Mouse (Mus musculus) spleen, postnatal 4 days (tissue): ENCODE results near the gene Xpa.

Source experiments
- DNase-seq, 2 experiments: peaks; one replicate each; pipeline ENCODE4 v3.0.0; 2022; ENCODE audit warnings: low spot score in 2 of 2

The Xpa gene

GRCm38 (mm10) chr4:46146881-46147280, 49.2 kb downstream of the Xpa start:
- DNase-seq: no peak

GRCm38 (mm10) chr4:46144323-46144722, 51.8 kb downstream of the Xpa start:
- no peak for DNase-seq

DNA sequence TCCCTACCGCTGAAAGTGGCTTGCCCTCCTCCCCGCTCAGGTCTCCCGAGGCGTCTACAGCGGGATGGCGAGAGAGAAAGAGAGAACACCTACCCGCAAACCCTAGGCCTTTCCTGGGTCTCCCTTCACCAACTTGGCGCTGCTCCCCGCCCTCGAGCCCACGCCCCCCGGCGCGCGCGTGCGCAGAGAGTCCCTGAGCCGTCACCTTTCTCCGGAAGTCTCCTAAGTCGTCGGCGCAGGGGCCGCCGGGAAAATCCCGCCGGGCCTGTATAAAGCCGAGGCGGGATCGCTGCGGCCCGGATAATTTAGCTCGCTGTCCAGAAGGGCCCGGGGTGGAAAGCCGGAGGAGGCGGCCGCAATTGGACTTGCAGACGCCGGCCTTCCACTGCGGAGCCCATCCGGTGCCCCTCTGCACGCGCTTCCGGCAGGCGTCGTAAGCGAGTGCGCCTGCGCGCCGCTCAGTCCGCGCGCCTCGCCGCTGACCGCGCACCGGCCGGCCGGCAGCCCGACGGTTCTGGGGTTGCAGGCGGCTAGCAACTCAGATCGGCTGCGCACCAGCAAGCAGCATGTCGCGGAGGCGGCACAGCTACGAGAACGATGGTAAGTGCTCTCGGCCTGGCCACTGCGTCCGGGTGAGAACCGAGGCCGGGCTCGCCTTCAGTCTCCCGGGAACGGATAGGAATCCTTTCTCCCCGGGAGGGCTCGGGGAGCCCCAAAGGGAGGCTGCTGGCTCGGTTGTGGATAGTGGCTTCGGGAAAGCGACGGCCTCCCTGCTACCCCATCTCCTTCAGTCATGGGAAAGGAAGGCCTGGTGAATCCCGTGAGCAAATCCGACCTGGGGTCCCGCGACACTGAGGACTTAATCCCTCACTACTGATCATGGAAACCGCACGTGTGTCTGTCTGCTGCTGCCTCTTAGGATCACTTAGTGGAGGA, 57.6 kb downstream of the Xpa start, which contains the start of the genes Ncbp1 and Tstd2:
Gene Ncbp1 (plus strand): TSS at position 327 of the 936 bp plus-strand sequence.
Gene Tstd2 (minus strand): TSS at position 408 of the 936 bp plus-strand sequence.
- peak; percentile 89 to 96 for DNase-seq

DNA sequence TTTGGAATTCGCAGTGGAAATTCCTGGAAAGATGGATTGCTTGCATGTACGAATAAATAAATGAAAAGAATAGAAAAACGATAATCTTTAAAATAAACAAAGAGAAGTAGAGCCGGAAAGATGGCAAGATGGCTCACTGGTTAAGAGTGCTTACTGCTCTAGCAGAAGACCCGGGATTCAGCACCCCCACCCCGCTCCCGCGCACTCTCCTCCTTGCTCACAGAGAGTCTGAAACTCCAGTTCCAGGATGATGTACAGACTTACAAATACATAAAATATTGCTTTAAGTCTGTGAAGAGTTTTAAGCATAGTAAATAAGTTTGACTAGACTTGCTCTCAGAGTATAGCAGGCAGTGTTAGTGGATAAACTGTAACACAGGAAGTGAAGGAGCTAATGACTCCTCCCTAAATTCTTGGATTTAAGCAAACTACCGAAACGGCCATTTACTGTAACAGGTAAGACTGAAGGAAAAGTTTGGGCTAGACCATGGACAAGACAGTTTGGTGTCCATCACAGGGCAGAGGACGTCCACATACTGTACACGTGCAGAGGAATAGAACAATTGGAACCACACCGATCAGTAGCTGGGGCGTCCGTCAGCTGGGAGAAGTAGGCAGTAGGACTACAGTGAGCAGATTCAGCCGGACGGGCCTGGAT, 58.4 kb downstream of the Xpa start:
- no peak for DNase-seq

DNA sequence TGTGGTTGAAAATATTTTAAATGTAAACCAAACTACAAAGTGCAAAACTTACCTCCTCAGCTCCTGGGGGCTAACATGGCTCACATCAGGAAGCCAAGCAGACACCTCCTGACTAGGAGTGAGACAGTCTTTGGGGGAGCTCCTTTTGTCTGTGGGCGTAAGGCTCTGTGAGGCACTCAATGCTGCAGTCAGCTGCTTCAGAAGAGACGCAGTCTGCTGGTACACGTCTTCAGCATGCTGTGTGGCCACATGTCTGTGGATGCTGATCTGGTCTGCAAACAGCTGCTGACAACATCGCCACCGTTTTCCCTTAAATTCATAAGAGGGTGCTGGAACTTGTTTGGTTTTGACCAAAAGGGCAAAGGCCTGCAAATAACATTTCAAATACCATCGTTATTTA, 64.3 kb downstream of the Xpa start:
- DNase-seq: no peak

GRCm38 (mm10) chr4:46130221-46130620, 65.9 kb downstream of the Xpa start:
- peak; percentile 36 to 77 for DNase-seq

- no peak for DNase-seq
These were observed 66.7 kb downstream of the Xpa start for GRCm38 (mm10) chr4:46129311-46130004.

DNA sequence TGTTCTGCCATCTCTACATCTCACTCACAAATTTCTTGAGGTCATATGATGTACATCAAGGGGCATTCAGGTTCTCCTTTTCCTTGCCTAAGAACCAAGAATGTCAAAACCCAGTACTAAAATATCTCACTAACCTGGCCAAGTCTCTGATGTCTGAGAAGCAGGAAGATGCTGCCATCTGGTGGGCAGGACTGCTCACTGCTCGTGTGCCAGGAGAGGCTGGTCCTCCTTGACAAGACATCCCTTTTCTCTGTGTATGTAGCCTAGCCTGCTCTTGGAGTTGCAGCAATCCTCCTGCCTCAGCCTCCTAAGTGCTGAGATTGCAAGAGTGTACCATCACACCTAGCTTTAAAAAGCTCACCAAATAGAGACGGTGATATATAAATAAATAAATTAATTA, 69.6 kb downstream of the Xpa start:
- DNase-seq: peak; percentile 68 to 85

GRCm38 (mm10) chr4:46123358-46123757, 72.8 kb downstream of the Xpa start:
- no peak for DNase-seq

DNA sequence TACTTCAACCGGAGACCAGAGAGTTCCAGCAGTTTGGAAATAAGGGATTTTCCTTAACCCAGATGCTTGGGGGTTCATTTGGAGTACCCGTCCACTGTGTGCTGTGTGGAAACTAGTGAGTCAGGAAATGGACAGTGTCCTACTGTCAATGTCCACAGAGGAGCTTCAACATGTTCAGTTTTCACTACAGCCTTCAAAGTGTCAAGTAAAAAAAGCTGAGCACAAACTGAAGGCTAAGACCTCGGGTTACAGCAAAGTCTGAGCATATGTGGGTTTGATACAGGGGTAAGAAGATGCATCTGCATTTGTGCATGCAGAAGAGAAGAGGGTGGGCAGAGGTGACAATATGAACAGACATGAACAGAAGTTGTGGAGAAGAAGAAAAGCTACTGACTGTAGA, 75.3 kb downstream of the Xpa start:
- DNase-seq: no peak

GRCm38 (mm10) chr4:46119514-46120094, 76.5 kb downstream of the Xpa start:
- DNase-seq: no peak

DNA sequence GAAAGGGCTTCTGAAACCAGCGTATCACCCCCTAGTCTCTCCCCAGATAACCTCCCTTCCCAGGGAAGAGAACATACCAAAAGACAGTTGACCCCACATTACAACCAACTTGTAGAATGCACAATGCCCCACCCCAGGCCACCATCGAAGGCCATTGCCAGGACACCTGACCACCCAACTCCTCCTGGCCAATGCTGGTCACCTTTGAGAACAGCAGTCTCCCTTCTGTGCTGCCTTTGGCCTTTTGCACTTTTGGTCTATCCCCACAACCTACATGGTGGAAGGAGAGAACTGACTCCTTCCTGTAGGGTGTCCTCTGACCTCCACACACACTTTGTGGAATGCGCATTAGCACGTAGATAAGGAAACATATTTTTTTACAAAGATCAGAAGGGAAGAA, 78.6 kb downstream of the Xpa start:
- no peak for DNase-seq

- DNase-seq: no peak
These were observed 79.5 kb downstream of the Xpa start for GRCm38 (mm10) chr4:46116544-46117175.

DNA sequence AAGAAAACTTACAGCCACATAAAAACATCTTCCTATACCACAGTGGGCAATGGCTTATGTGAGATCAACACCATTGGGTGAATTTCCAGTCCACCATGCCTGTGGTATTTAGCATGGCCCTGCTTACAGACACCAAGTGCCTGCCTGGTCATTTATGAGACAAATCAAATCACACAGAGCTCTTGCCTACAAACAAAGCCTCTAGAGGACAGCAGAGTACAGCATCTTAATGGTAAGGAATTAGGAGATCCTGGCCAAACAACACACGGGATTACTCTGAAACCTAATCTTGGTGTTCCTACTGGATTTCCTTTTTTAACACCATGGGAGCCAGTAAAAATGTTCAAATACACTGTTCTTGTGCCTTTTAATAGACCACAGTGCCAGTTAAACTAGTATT, 80.8 kb downstream of the Xpa start:
- DNase-seq: no peak

DNA sequence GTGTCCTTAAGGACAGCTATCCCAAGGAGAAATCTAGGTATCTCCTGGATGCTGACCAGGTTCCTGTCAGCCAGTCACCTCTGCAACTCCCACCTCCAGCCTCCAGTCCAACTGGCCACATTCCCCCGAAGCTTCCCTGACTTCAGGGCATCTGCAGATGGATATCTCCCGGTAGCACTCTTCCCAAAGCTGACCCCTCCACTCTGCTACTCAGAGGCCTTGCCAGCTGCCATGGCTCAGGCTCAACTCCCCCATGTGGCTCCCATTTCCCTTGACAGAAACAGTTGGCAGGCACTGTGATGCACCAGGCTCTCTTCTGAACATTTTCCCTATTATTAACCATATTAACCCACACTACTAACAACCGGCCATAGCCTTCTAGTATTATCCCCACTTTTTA, 84.8 kb downstream of the Xpa start:
- DNase-seq: no peak

DNA sequence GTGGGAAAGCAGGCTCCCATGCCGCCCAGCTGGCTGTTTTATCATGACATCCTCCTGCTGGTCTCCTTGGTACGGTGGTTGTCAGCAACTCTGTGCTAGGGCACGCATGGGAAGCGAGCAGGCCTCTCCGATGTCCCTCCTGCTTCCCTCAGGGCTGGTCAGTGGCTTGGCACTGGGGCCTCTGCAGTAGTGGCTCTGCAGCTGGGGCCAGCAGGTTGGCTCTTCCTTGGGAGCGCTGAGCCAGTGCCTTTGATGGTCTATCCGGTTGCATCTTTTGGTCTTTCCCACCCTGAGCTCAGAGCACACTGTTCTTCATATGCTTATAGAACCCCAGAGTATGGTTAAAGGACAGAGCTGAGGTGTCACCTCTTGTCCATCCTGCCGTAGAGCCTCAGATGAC, 86.0 kb downstream of the Xpa start:
- DNase-seq: no peak
